Mouse (Mus musculus): ENCODE results near the gene Zzz3.

The Zzz3 gene

DNA sequence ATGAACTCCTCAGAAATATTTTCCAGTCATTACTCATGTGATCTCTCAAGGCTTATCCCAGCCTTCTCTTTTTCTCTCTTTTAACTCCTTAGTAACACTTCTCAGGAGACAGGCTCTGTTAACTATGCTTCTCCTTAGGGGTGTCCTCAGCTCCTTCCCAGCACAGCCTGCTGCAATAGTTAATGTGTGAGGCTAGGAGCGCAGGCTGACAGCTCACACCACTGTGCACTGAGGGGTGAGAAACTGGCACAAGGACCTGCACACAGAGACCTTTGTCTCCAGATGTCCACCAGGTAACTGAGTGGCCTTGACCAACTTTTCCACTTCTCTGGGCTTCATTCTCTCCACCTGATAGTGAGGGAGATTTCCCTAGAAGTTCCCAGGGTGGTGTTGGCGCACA is 102.6 kb downstream of the Zzz3 start:
- DNase-seq = no peak

DNA sequence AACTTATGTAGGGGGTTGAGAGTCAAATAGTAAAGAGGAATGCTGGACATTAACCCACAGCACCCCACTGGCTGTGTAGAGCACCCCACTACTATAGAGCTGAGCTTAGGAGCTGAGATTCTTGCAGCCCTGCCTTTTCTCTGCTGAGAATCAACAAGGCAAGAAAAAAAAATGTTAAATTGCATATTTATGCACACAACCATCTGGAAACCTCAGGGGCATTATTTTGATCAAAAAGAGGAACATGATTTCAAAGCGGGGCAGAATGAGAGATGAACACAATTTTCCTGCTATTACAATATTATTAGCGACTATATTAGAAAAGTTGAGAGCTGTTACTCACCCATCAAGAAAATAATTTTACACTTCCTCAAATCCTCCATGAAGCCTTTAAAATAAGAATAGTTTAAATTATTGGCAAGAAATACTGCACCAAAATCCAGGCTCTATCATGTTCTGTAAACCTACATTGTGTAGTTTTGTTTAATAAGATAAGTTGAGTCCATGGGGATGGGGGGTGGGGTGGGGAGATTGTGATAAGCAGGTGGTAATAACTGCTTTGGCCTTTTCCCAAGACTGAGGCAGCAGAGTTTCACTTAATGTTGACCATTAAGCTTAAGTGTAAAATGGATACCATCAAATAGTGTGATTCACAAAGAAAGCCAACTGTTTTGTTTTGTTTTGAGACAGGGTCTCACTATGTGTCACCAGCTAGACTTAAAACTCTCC is 103.9 kb downstream of the Zzz3 start:
- no peak for DNase-seq

DNA sequence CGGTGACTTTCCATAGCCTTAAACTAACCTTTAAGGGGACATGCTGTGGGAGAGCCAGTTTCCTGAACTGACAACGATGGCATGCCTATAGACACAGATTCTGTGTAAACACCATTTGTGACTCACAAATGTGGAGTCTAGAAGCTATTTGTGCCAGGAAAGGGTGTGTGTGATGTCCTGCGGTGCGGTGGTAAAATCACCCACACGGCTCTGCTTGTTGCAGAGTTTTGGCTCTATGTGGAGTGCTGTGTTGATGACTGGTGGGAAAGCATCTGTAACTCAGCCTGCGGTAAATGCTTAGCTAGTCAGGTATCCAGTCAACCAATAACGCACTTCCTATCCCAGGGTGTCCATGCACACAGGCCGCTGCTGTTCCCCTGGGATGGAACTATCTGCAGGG is 112.6 kb downstream of the Zzz3 start:
- DNase-seq = no peak

DNA sequence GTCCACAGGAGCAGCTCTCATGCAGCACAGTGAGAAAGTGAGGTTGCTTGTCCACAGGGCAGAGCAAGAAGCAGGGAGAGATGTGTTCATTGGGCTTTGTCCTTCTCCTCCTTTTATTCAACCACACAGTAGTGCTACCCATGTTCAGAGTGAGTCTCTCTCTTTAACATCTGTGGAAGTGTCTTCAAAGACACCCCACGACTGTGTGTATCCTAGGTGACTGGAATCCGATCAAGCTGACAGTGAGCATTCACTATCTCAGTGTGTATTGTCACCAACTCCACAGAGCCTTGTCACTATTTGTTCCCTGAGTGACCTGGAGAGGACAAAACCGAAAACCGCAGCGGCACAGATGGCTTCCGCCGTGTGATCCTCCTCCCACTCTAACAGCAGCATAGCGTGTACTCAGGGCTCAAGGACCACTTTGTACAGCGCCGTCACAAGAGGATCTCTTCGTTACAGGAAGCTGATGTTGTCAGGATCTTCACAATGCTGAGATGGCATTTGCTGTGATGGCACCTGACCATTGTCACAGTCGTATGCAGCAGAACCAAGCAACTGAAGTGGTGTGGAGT is 113.2 kb downstream of the Zzz3 start:
- no peak for DNase-seq

DNA sequence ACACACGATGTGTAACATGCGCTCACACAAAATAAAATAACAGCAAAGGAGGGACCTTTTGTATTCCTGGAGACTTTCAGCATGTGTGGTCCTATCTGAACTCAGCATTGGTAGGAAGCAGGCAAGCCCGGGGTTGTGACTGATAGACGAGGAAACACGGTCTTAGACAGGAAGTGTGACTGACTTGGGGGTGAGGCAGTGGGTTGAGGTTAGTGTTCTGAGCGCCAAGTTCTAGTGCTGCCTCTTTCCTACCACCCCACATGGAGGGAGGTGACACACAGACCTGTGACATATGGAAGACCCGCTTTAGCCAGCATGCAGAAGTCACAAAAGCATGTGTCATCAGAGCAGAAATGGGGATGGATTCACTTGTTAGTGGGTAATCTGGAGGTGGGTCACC is 114.0 kb downstream of the Zzz3 start:
- DNase-seq = no peak
